Mouse (Mus musculus) mouse trophoblast stem cell (cell line): ENCODE results near the gene Mapk9.
"Not testable (repeated sequence)": the region's sequence is repeated elsewhere in the genome, so short reads cannot be mapped to it uniquely, and the experiment has no call there.

Source experiments
- in situ Hi-C, 2 experiments: fragments of 300-500 bp; cut with MseI, MboI; formaldehyde crosslinking; loops; 2 replicates in 1 of 2; 3 replicates in 1 of 2; pipeline ENCODE4 v1.15.1; 2025

The Mapk9 gene

GRCm38 (mm10) chr11:49846401-49847070, at the start of gene Mapk9:
Gene Mapk9 (plus strand): TSS chr11:49846751.
- in situ Hi-C loops: loop anchor here in 1 of 2 experiments (10.0 kb wide), 1 partner anchor 122 kb away; no protein-coding TSS in a partner anchor

- in situ Hi-C loops: no loop called here
Observed at GRCm38 (mm10) chr11:49798931-49799330, 47.6 kb upstream of the Mapk9 start.

DNA sequence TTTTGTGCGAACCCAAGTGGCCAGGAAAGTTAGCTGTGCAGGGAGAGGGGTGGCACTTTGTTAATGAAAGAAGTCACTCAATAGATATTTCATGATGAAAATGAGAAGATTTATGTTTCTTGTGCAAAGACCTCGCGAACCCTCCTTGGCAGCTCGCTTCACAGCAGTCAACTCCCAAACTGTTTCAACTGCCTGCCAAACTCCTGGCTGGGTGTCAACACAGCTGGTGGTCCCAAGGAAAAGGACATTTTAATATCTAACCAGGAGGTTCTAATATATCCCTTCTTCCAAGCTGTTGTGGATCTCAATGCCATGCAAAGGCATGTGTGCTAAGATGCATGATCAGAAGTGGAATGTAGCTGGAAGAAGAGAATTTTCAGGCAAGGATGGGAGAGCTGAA, 45.0 kb upstream of the Mapk9 start:
- in situ Hi-C loops: no loop called here

DNA sequence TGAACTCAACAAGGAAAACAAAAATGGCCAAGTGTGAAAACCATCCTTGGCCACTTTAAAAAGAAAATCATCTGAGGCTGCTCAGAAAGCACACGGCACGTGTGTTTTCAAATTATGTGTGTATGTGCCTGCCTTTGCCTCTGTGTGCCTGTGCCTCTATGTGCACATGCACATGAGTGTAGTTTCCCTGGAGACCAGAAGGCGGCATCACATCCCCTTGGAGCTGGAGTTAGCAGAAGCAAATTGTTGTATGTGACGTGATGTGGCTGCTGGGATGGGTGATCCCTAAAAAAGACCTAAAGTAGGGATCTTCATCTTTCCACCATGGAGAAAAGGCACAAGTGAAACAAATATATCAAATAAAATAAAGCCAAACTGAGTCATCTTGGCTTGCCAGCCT, 42.8 kb upstream of the Mapk9 start:
- in situ Hi-C loops: no loop called here

DNA sequence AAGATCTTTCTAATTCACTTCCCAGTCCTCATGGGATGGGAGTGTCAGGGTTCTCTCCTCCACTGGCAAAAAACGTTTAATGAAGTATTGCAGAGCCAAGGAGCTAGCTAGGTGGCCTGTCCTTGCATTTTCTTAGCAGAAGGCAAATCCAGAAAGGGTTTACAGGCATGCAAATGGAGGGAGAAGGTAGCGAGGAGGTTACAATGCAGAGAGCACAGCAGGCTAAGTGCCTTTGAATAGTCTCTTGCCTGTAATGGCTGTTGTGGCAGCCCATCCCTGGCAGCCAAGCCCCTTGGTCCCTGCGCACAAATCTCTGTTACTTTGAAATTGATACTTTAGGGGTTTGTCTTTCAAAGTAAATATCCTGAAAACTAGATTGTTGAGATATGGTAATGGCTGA, 40.3 kb upstream of the Mapk9 start:
- in situ Hi-C loops: no loop called here

DNA sequence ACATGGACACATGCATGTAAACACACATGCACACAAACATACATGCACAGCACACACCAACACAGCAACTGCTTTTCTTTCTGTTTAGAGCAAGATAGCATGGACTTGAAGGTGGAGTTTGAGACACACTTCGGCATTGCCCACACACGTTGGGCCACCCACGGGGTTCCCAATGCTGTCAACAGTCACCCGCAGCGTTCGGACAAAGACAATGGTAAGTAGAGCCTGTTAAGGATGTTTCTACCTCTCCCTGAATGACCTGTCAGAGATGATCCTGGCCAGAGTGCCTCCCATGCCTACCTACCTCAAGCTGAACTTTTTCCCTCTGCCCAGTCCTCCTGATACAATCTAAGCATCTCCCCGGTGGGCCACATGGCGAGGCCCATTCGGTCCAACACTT, 37.6 kb upstream of the Mapk9 start:
- in situ Hi-C loops: no loop called here

DNA sequence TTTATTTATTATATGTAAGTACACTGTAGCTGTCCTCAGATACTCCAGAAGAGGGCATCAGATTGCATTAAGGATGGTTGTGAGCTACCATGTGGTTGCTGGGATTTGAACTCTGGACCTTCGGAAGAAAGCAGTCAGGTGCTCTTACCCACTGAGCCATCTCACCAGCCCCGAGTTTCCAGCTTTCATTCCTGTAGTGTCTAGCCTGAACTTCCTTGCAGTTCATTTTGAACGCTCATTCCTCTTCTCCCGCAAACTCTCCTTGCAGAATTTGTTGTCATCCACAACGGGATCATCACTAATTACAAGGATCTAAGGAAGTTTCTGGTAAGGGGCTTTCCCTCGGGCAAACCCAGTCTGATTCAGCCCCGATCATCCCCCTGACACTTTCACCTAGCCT, 35.9 kb upstream of the Mapk9 start:
- in situ Hi-C loops: not testable (repeated sequence)

DNA sequence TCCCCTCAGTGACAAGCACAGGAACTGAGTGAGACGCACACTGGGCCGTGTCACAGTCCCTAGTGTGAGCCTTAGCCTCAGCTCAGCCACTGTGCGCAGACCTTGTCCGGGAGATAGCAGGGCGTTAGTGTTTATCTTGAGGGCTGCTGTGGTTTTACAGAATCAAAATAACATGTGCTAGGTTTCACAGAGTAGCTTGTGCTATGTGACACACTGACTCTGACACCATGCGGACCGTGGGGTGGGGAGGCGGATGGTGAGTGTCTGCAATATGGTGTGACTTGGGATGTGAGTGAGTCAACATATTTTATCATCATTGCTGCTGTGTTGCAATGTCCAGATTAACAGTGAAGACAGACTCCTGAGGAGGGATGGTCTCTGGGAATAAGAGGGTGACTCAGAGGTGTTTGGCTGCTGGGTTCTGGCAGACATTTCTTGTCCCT, 35.4 kb upstream of the Mapk9 start:
- in situ Hi-C loops: no loop called here

GRCm38 (mm10) chr11:49811879-49812278, 34.7 kb upstream of the Mapk9 start:
- in situ Hi-C loops: no loop called here

DNA sequence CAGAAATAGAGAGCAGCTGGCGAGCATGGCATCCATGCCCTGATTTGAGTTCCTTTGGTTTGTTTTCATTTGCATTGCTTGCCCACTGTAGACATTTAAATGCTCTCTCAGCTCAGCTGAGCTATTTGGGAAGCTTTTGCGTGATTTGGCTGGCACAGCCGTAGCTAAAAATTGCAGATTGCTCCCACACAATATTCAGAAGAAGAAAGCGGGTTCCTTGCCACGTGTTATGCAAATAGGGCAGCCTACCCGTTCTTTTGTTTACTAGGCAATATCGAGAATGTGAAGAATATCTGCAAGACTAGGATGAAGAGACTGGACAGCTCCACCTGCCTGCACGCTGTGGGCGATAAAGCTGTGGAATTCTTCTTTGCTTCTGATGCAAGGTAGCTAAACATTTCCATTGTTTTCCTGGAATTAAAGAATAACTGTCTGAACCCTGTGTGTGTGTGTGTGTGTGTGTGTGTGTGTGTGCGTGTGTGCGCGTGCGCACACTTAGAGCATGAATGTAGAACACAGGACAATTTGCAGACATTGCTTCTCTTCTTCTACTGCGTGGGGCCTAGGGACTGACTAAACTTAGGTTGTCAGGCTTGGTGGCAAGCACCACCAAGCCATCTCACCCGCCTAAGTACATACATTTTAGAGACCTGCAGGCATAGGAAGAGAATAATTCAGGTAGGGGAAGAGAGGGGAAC, 27.5 kb upstream of the Mapk9 start:
- in situ Hi-C loops: no loop called here

GRCm38 (mm10) chr11:49819676-49820075, 26.9 kb upstream of the Mapk9 start:
- in situ Hi-C loops: no loop called here

DNA sequence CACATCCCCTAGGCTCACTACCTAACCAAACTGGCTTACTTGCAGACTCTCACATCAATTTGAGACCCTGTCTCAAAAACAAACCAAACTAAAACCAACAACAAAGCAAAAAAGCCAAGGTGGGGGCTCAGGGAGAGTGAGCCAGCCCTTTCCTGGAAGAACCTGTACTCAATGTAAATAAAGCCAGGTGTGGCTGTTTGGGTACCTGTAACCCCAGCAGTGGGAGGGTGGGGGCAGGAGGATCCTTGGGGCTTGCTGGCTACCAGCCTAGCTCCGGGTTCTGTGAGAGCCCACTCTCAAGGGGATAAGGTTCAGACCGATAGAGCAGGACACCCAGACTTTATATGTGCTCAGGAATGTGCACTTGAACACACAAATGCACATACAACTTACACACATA, 25.6 kb upstream of the Mapk9 start:
- in situ Hi-C loops: no loop called here

DNA sequence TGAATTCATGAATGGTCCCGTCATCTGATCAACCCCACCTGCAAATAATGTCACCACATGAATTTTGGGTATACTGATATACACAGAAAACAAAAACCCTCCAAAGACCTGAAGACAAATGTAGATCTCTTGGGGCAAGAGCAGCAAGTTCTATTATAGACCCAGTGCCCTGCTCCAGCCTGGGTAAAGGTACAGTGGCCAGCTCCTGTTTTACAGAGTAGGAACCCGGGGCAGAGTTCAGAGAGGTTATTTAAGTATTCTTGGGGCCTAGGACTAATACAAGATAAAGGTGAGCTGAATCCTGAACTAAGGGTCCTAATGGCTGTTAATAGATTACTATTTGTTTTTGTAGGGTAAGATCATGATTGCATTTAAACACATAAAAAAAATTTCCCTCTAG, 25.0 kb upstream of the Mapk9 start:
- in situ Hi-C loops: no loop called here

- in situ Hi-C loops: no loop called here
Observed at GRCm38 (mm10) chr11:49822337-49822736, 24.2 kb upstream of the Mapk9 start.

DNA sequence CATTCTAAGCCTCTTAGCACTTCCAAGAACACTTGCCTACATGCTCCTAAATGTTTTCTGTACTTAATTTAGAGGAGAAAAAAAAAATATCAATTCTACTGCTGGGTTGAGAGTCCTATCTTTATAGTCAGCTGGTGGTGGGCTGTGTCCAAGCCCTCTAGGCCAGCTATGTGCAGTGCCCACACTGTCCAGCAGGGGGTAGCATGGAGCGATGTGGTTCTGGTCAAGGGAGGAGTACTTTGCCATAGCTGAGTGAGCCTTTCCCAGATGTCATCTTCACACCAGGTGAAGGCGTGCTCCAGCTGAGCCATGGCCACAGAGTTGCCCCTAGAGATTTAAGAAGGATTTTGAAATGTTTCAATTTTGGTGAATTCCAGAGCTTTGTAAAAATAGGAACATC, 21.7 kb upstream of the Mapk9 start:
- in situ Hi-C loops: no loop called here

DNA sequence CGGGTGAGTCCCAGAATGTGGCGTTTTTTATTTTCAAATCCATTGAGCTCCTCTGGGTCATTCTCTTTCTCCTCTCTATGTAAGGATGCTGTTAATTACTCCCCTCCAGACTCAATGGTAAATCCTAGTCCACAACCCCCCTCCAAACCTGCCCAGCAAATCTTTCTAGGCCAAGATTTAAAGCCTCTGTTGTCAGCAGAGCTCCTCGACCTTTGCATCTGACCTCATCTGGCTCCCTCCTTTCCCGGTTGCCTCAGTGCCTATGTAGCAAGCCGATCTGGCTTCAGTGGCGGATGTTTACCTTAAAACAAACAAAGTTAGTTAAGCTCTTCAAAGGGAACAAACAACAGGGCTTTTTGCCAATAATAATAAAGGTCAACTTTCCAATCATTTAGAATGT, 19.3 kb upstream of the Mapk9 start:
- in situ Hi-C loops: no loop called here

DNA sequence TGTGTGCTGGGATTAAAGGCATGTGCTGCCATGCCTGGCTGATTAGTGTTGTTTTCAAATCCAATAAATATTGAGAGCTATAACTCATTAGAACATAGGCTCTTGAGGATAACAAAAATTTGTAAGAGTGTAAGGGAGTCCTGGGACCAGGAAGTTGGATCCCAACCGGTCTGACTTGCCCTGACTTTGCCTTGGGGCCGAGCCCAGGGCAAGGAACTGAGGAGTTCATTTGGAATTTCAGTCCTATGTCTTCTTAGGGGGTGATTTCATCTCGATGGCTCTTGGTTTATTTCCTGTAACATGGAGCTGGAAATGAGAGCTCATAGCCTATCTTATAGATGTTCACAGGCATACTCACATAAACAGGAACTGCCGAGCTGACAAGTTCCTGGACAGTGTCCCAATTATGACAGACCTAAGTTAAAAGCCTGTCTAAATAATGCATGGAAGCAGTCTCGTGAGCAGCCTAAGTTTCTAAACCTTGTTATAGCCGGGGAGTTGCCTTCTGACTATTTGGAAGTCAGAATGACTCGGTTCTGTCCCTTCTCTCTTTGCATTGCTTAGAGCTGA, 17.3 kb upstream of the Mapk9 start:
- in situ Hi-C loops: no loop called here

DNA sequence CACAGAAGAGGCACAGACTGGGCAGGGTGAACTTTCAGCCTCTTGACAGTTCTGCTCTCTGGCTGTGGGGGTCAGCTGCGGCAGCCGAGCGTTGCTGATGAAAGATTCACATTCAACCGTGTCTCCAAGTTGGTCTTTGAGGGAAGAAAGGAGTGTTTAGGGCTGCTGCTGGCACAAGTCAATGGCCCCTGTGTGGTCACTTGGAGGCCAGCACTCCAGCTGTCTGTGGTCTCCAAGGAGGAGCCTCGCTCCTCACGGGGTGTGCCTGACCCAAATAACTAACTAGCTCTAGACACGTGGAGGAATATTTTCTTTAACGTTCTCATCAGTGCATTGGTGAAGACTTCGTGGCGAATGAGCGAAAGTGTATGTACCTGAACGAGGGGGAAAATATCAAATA, 14.6 kb upstream of the Mapk9 start:
- in situ Hi-C loops: no loop called here

DNA sequence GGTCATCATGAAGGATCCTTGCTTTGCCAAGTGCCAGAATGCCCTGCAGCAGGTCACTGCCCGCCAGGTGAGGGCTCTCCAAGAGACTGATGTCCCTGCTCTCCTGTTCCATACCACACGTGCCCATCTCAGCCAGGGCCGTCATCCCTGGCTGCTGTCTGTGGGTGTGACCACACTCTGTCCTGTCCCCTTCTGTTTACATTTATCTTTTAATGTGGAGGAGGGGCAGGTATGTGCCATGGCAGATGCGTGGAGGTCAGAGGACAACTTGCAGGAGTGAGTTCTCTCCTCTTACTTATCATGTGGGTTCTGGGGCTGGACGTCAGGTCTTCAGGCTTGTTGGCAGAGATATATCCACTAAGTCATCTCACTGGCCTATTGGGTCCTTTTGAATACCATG, 13.6 kb upstream of the Mapk9 start:
- in situ Hi-C loops: no loop called here

DNA sequence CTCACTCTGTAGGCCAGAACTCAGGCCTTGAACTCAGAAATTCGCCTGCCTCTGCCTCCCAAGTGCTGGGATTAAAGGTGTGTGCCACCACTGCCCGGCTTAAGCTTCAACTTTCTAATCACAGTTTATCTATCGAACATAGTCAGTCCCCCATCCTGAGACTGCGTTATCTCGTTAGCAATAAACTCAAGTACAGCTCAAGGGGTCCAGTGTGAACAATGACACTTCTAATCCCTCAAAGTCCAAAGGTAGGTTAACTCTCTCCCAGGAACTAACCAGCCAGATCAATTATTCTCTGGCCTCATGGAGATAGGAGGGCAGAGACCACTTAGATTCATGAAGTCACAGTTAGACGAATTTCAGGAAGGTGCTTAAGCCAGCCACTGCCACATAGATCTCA, 12.3 kb upstream of the Mapk9 start:
- in situ Hi-C loops: no loop called here

DNA sequence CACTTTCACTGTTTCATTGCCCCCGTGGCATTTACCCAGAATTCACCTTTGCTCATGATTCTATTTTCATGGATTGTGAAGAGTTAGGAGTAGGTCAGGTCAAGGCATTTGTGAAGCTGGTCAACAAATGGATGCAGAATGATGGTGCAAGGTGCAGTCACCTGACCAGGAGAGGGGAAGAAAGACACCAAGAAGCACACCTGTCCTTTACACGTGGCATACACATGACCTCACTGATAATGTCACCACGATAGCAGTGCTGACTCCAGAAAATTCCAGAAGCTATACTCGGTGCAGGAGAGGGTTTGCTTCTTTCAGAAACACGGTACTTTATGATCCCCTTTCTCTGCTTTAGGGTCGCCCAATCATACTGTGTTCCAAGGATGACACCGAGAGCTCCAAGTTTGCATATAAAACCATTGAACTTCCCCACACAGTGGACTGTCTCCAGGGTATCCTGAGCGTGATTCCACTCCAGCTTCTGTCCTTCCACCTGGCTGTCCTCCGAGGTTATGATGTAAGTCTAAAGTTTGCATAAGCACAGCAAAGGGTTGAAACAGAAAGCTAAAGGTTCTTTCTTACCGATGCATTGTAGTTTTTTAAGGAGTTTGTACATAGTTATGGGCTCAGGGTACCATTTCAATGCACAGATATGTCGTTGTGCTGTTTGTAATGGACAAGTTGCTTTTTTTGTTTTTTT, 11.1 kb upstream of the Mapk9 start:
- in situ Hi-C loops: no loop called here

DNA sequence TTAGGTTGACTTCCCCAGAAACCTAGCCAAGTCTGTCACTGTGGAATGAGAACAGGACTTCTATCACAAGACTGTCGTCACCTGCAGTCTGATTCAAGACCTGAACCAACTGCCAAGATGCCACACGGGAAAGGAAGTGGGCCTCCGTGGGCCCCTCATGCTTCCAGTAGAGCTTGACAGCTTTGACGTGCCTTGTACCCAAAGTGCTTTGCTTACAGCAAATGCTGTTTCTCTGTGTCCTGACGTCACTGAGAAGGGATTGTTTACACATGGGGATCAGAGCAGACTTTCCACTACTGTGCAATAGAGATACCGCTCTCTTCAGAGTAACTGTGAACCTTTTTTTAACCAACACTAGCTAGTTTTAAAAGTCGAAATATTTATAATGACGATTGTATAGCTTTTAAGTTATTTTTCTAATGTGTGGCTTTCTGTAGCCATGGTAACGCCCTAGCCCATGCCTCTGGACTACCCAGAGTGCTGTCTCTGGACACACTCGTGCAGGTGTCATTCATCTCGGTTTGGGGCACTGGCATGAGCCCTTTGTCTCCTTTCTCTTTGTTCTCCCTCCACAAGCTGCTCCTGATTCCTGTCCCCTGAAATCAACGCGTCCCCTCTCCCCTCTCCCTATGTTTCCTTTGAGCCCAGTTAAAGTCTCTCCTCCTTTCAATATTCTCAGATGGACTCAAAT, 8.7 kb upstream of the Mapk9 start:
- in situ Hi-C loops: no loop called here
